Mouse (Mus musculus): ENCODE measurements around the gene Gm10203.

DNA sequence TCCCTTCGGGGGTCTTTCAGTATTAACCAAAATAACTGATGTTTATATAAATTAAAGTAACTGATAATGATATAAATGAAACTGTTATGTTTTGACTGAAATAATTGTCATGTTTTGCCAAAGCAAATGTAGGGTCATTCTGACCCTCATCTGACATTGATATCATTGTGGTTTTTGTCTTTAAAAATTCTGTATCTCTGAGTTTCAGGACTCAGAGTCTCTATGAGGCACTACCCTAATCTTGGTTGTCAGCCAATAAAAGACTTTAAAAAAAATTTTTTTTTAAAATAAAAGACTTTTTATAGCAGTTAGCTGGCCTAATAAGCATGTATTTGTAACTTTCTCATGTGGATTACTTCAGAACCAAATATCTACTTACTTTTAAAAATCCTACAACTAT, 37.7 kb downstream of the Gm10203 start:
- TF ChIP-seq CTCF (IDR thresholded peaks at IDR 0.05; ENCODE audit: low read depth): no peak
- no peak for TF ChIP-seq EP300 (IDR thresholded peaks at IDR 0.05; ENCODE audit: low read depth)

All from liver, embryonic 14.5 days (tissue).